Comparison of ENCODE assay signal across 10 mouse cellular contexts in genomic region chr1:126153516-126154234, GRCm38 (mm10).
DNase-seq lines count a peak whose midpoint lies in the region; ATAC-seq and TF ChIP-seq lines count a peak whose summit lies in the region.
"Had no signal": no experiment of that assay in that cellular context is flagged by ENCODE, and none has a peak within 500 bp of the region (broad histone marks: within the 10 kb centered on the region; RNA-seq: fewer than 3 reads in every experiment).

No protein-coding gene starts in this region.

- H3K4me2 ChIP-seq in midbrain, embryonic 13.5 days (replicated peaks): no peak overlapping the region
- no peak overlapping the region for H3K4me2 ChIP-seq in hindbrain, embryonic 14.5 days (replicated peaks)
- H3K4me2 ChIP-seq: embryonic facial prominence, embryonic 15.5 days; limb, embryonic 13.5 days had no signal

- no peak overlapping the region for H3K27ac ChIP-seq in midbrain, embryonic 13.5 days
- no peak overlapping the region for H3K27ac ChIP-seq in thymus, adult 2 months (ENCODE audit: control insufficient read depth, insufficient read depth, low read length)
- H3K27ac ChIP-seq in hindbrain, embryonic 14.5 days: no peak overlapping the region
- H3K27ac ChIP-seq: embryonic facial prominence, embryonic 15.5 days; limb, embryonic 13.5 days had no signal

- no peaks in the 10 kb centered on the region for H3K4me1 ChIP-seq in midbrain, embryonic 13.5 days (replicated peaks)
- H3K4me1 ChIP-seq in thymus, adult 2 months (replicated peaks; ENCODE audit: control insufficient read depth, insufficient read depth, low read length): no peaks in the 10 kb centered on the region
- no peaks in the 10 kb centered on the region for H3K4me1 ChIP-seq in hindbrain, embryonic 14.5 days (replicated peaks; ENCODE audit: control insufficient read depth, insufficient read depth, low read length)
- H3K4me1 ChIP-seq: embryonic facial prominence, embryonic 15.5 days; limb, embryonic 13.5 days had no signal

- no peaks in the 10 kb centered on the region for H3K9me3 ChIP-seq in midbrain, embryonic 13.5 days
- H3K9me3 ChIP-seq in hindbrain, embryonic 14.5 days (ENCODE audit: control insufficient read depth, low read length): no peaks in the 10 kb centered on the region
- H3K9me3 ChIP-seq: embryonic facial prominence, embryonic 15.5 days; limb, embryonic 13.5 days had no signal

- no peak overlapping the region for H3K9ac ChIP-seq in midbrain, embryonic 13.5 days (replicated peaks)
- no peak overlapping the region for H3K9ac ChIP-seq in hindbrain, embryonic 14.5 days
- H3K9ac ChIP-seq: embryonic facial prominence, embryonic 15.5 days; limb, embryonic 13.5 days had no signal

- ATAC-seq in midbrain, embryonic 13.5 days: no peak
- ATAC-seq in hindbrain, embryonic 14.5 days (ENCODE audit: low FRiP score): no peak

- 85% methylated on average over 6 of the region's 6 CpGs for WGBS in midbrain, embryonic 13.5 days
- 94% methylated on average over 6 of the region's 6 CpGs for WGBS in thymus, adult 2 months
- WGBS in hindbrain, embryonic 14.5 days: 71% methylated on average over 6 of the region's 6 CpGs

- no peak for TF ChIP-seq CTCF in thymus, adult 2 months (IDR thresholded peaks at IDR 0.05; ENCODE audit: borderline replicate concordance, control insufficient read depth, extremely low read depth, insufficient read depth, low read length, poor library complexity)

- no peaks in the 10 kb centered on the region for H3K36me3 ChIP-seq in midbrain, embryonic 13.5 days
- H3K36me3 ChIP-seq in thymus, adult 2 months (ENCODE audit: control insufficient read depth, insufficient read depth, low read length): no peaks in the 10 kb centered on the region
- H3K36me3 ChIP-seq in hindbrain, embryonic 14.5 days (replicated peaks; ENCODE audit: control insufficient read depth, insufficient read depth): no peaks in the 10 kb centered on the region
- H3K36me3 ChIP-seq: embryonic facial prominence, embryonic 15.5 days; limb, embryonic 13.5 days had no signal

- TF ChIP-seq POLR2A in thymus, adult 2 months (IDR thresholded peaks at IDR 0.05; ENCODE audit: control insufficient read depth, extremely low read depth, insufficient read depth, low read length, poor library complexity): no peak

- H3K27me3 ChIP-seq in midbrain, embryonic 13.5 days: no peaks in the 10 kb centered on the region
- H3K27me3 ChIP-seq in thymus, adult 2 months (ENCODE audit: control insufficient read depth, insufficient read depth, low read length): no peaks in the 10 kb centered on the region
- H3K27me3 ChIP-seq in hindbrain, embryonic 14.5 days (ENCODE audit: control insufficient read depth, insufficient read depth, low read length): no peaks in the 10 kb centered on the region
- H3K27me3 ChIP-seq: embryonic facial prominence, embryonic 15.5 days; limb, embryonic 13.5 days had no signal

- peak; percentile 5 for DNase-seq in kidney, adult 9 months
- DNase-seq in kidney, adult 11 months: no peak
- DNase-seq in brain, adult 2 months (ENCODE audit: low read depth, low spot score): peak; percentile 83
- DNase-seq in layer of hippocampus, postnatal 10 days (ENCODE audit: low spot score in 2 of 2): peak; percentile 63 to 73
- DNase-seq in right cerebral cortex, adult 18-20 months: peak; percentile 56
- DNase-seq in thymus, adult 2 months: no peak
- DNase-seq in hindbrain, embryonic 14.5 days (ENCODE audit: low spot score): no peak

- no peak overlapping the region for H3K4me3 ChIP-seq in midbrain, embryonic 13.5 days (replicated peaks)
- no peak overlapping the region for H3K4me3 ChIP-seq in thymus, adult 2 months (ENCODE audit: control insufficient read depth, insufficient read depth, low read length)
- no peak overlapping the region for H3K4me3 ChIP-seq in hindbrain, embryonic 14.5 days (replicated peaks; ENCODE audit: low read length)
- H3K4me3 ChIP-seq: embryonic facial prominence, embryonic 15.5 days; limb, embryonic 13.5 days had no signal

Comparison
In these comparisons a context has a peak if more than half of its experiments do, and no peak if none do; other contexts are left out.
1. DNase-seq: peak in kidney, adult 9 months (single experiment), brain, adult 2 months (single experiment), layer of hippocampus, postnatal 10 days (2 of 2) and right cerebral cortex, adult 18-20 months (single experiment); none in kidney, adult 11 months (single experiment), thymus, adult 2 months (single experiment) and hindbrain, embryonic 14.5 days (single experiment).